Mouse (Mus musculus) kidney, postnatal 0 days (tissue): ENCODE measurements around the gene Hgfac. TPM values are rescaled to one million over a fixed set of nuclear protein-coding genes. Genes with fewer than 3 reads are reported as not detected.
A peak's percentile ranks its signal among the peaks of the same experiment; 100 is the strongest.

Experiments
- ATAC-seq: fragments of 200-750 bp; cut with Nextera tagmentation; replicated peaks from 2 replicates; pipeline ENCODE4 v1.8.0; 2017; ENCODE audit warnings: low read depth, moderate number of reproducible peaks, moderate TSS enrichment, moderate library complexity; ENCODE audit not compliant: low FRiP score
- DNase-seq: peaks from one replicate; pipeline ENCODE4 v3.0.0-alpha.2; 2016; ENCODE audit warnings: low spot score
- H3K27ac ChIP-seq: fragments of 300-500 bp; sonication (generic); 2 replicates; pipeline ENCODE4 v1.5.1; 2014; ENCODE audit warnings: mild to moderate bottlenecking
- H3K27me3 ChIP-seq: fragments of 300-500 bp; sonication (generic); 2 replicates; pipeline ENCODE4 v1.6.1; 2014; ENCODE audit warnings: low read length, mixed read lengths; ENCODE audit not compliant: insufficient read depth
- H3K36me3 ChIP-seq: fragments of 300-500 bp; sonication (generic); 2 replicates; pipeline ENCODE4 v1.6.1; 2014; ENCODE audit warnings: low read length, mixed read lengths; ENCODE audit not compliant: insufficient read depth
- H3K4me1 ChIP-seq: fragments of 300-500 bp; sonication (generic); replicated peaks from 2 replicates; pipeline ENCODE4 v1.6.1; 2014; ENCODE audit warnings: antibody characterized with exemption, low read length, mixed read lengths; ENCODE audit not compliant: insufficient read depth
- H3K4me2 ChIP-seq: fragments of 300-500 bp; sonication (generic); 2 replicates; pipeline ENCODE4 v1.6.1; 2014; ENCODE audit warnings: mild to moderate bottlenecking, low read length, moderate library complexity, mixed read lengths
- H3K4me3 ChIP-seq: fragments of 300-500 bp; sonication (generic); replicated peaks from 2 replicates; pipeline ENCODE4 v1.5.1; 2014; ENCODE audit warnings: low read depth, low read length
- H3K9ac ChIP-seq: fragments of 300-500 bp; sonication (generic); 2 replicates; pipeline ENCODE4 v1.6.1; 2014; ENCODE audit warnings: low read depth, low read length
- H3K9me3 ChIP-seq: fragments of 300-500 bp; sonication (generic); replicated peaks from 2 replicates; pipeline ENCODE4 v1.6.1; 2016; ENCODE audit warnings: low read length, inconsistent platforms, mixed read lengths
- CTCF ChIP-seq: IDR thresholded peaks from 2 replicates; pipeline ENCODE4 v1.5.1; 2016; ENCODE audit warnings: antibody characterized with exemption, low read depth, mild to moderate bottlenecking, moderate library complexity
- WGBS: fragments of 180-500 bp; shearing (Covaris S2); extraction: QIAGEN DNeasy Blood & Tissue Kit; methylation state at CpG from one replicate; pipeline ENCODE4 v1.1.7; 2014; 5-methylcytosine and 5-hydroxymethylcytosine counted together
- polyA plus RNA-seq: library from polyadenylated mRNA; unstranded; fragments of >200 nt; fragmentation: Nextera tagmentation; extraction: Ambion mirVana; gene quantifications from 2 replicates; pipeline ENCODE4 v1.2.1, GENCODE M21; 2015

Hgfac gene
- 4.1 and 5.2 TPM in 2 replicates for polyA plus RNA-seq

DNA sequence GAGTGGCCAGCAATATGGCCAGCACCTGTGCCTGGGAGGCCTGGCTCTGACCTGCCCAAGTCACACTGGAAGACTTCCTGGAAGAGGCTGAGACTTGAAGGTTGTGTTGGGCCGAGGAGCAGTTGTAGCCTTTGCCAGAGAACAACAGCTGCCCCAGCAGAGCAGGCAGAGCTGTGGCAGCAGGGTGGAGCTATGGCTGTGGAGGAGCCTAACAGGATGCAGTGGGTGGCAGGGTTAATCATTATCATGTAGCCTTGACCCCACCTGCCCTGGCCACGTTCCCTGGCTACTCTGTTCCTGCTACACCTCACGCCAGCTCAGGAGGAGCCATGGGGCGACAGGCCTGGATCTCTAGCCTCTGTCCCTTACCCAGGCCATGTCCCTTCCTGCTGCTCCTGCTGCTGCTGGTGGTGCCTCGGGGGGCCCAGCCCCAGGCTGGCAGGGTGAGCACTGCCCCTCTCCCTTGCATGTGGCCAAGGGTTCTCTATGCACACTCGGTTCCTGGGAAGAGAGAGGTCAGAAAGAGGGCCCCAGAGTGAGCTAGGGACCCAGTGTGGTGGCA, at the start of gene Hgfac:
Gene Hgfac, plus strand, starts transcription at position 242 of the 562 bp plus-strand sequence.
- H3K9me3 ChIP-seq = no peaks in the 10 kb centered on the region
- H3K9ac ChIP-seq = no peak within 1 kb of the TSS
- H3K4me2 ChIP-seq = no peak within 1 kb of the TSS
- H3K27me3 ChIP-seq = no peaks in the 10 kb centered on the region
- DNase-seq (peak; percentile 53), ATAC-seq (peak; percentile 81)
- WGBS = 27% methylated on average over 6 of the region's 6 CpGs
- no peak within 1 kb of the TSS for H3K4me3 ChIP-seq
- peaks cover 5% of the 10 kb centered on the region; the same call in 1 of the 2 replicates for H3K4me1 ChIP-seq
- H3K36me3 ChIP-seq = no peaks in the 10 kb centered on the region
- peak; percentile 30; the same call in 1 of the 2 replicates for TF ChIP-seq CTCF
- H3K27ac ChIP-seq = peak within 1 kb of the TSS; percentile 62

DNA sequence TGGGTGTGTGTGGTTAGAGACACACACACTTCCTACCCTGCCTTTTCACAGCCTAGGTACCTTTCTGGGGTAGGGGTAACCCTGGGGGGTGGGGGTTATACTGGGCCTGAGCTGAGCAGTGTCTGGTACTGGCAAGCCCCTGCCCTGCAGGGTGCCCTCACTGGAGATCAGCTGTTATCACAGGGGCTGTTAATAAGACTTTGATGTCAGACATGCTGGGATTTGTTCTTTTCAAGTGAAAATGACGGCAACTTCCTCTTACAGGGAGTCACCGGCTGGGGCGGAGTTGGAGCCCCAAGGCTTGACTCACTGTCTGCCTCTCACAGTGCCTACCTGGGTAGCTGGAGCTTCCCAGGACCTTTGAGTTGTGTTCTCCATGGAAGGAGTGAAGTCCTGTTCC, 42.6 kb upstream of the Hgfac start:
- no peak overlapping the region for H3K9ac ChIP-seq
- H3K4me2 ChIP-seq = no peak overlapping the region
- no peaks in the 10 kb centered on the region for H3K36me3 ChIP-seq
- H3K9me3 ChIP-seq = no peaks in the 10 kb centered on the region
- 61% methylated on average over 3 of the region's 3 CpGs for WGBS
- no peak for TF ChIP-seq CTCF
- H3K4me3 ChIP-seq = no peak overlapping the region
- peaks cover 5% of the 10 kb centered on the region; the same call in 1 of the 2 replicates for H3K4me1 ChIP-seq
- no peak overlapping the region for H3K27ac ChIP-seq
- no peaks in the 10 kb centered on the region for H3K27me3 ChIP-seq
- ATAC-seq (no peak), DNase-seq (no peak)

DNA sequence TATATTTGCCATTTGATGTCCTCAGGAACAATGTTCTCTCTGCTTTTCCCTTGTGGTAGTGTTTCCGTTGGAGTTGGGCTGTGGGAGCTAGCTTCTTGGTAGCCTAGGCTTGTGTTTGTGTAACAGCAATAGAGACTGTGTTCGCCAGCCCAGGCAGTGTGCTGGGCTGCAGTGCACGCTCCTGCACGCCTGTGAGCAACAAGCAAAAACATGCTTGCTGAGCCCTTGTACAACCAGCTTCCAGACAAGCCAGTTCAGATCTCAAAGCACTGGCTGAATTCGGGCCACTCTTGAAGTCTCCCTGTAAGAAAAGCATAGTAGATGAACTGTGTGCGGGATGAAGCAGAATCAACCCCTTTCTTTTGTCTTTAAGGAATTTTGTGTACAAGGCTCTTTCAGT, 42.0 kb upstream of the Hgfac start:
- no peak overlapping the region for H3K9ac ChIP-seq
- WGBS = 78% methylated on average over 6 of the region's 6 CpGs
- no peak overlapping the region for H3K27ac ChIP-seq
- no peak overlapping the region for H3K4me2 ChIP-seq
- no peak for TF ChIP-seq CTCF
- H3K4me3 ChIP-seq = no peak overlapping the region
- no peaks in the 10 kb centered on the region for H3K9me3 ChIP-seq
- ATAC-seq (no peak), DNase-seq (no peak)
- H3K27me3 ChIP-seq = no peaks in the 10 kb centered on the region
- H3K4me1 ChIP-seq = peaks cover 5% of the 10 kb centered on the region
- H3K36me3 ChIP-seq = no peaks in the 10 kb centered on the region

DNA sequence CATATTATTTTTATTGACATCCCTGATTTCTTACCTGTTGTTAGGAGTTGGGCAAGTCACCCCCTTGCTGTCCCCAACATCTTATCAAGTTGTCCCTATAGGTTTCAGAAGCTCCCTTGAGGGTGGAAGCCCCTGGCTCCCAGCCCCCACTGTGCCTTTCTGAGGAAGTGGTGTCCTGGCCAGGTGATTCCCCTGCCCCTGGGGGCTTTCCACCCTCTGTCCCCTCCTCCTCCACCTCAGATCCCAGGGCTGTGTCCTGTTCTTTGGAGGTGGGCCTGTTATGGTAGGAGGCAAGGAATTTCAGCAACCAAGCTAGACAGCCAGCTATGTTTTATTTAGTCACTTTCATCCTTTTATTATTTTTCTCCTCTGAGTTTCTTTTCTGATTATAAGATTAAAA, 41.0 kb upstream of the Hgfac start:
- Histone ChIP-seq H3K9ac (no peak overlapping the region), H3K36me3 (no peaks in the 10 kb centered on the region), H3K9me3 (no peaks in the 10 kb centered on the region), H3K27ac (no peak overlapping the region), H3K4me3 (no peak overlapping the region), H3K27me3 (no peaks in the 10 kb centered on the region), H3K4me1 (peaks cover 5% of the 10 kb centered on the region), H3K4me2 (no peak overlapping the region)
- no peak for TF ChIP-seq CTCF
- ATAC-seq (no peak), DNase-seq (no peak)

DNA sequence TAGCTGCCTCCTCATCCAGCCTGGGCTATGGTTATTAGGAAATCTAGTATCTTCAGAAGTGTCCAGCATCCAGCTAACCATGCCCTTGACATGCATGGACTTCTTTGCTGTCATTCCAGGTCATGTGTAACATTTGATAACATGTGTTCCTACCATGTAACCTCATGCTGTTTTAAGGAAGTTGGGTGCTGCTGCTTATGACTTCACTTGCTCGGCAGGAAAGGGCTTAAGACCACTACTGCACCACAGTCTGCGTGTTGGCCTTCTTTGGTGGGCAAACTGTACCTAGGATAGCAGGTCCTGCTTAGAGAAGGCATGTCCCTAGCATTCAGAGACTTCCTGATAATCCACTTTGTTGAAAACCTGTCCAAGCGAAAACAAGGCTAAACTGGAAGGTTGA, 40.2 kb upstream of the Hgfac start:
- Histone ChIP-seq H3K9me3 (no peaks in the 10 kb centered on the region), H3K27ac (no peak overlapping the region), H3K4me1 (peaks cover 5% of the 10 kb centered on the region), H3K27me3 (no peaks in the 10 kb centered on the region), H3K4me3 (no peak overlapping the region), H3K9ac (no peak overlapping the region), H3K4me2 (no peak overlapping the region), H3K36me3 (no peaks in the 10 kb centered on the region)
- ATAC-seq (no peak), DNase-seq (no peak)
- TF ChIP-seq CTCF = no peak
- WGBS = 83% methylated on average over 3 of the region's 3 CpGs

DNA sequence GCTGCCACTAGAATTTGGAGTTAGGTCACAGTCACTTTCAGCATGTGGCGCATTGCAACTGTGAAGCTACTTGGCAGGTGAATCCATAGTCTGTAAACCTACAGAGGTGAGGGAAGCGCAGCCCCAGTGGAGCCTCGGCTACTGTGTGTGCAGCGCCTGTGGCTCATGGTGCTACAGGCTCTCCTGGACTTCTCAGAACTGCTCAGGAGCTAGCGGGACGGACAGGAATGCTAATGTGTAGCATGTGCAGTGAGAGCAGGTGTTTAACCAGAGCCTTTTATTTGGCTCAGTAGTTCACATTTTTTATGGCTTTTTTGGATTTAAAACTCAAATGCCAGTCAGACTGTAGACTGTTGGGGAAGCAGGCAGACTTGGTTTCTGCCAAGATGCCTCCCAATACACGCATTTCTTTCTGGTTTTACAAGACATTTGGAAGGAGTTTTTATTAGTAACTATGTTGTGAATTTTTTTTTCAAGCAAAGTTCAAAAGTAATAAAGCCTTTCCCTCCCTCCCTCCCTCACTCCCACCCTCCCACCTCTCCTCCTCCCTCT, 37.6 kb upstream of the Hgfac start:
- Histone ChIP-seq H3K9ac (0 out of 2 replicates have a peak overlapping the region, but pooled peaks have one; percentile 3), H3K36me3 (0 out of 2 replicates have a peak, but pooled peaks cover 2% of the 10 kb centered on the region), H3K27me3 (no peaks in the 10 kb centered on the region), H3K9me3 (no peaks in the 10 kb centered on the region), H3K4me3 (no peak overlapping the region), H3K27ac (0 out of 2 replicates have a peak overlapping the region, but pooled peaks have one; percentile 9), H3K4me2 (no peak overlapping the region), H3K4me1 (peaks cover 5% of the 10 kb centered on the region)
- no peak for TF ChIP-seq CTCF
- ATAC-seq = 0 out of 2 replicates have a peak, but pooled peaks have one; percentile 44
- DNase-seq = no peak
- WGBS = 51% methylated on average over 7 of the region's 7 CpGs
